Mouse (Mus musculus): ENCODE measurements around the gene Mesp1.

GRCm38 (mm10) chr7:79792635-79793421 lies 760 bp downstream of the Mesp1 start:
- TF ChIP-seq POLR2A (IDR thresholded peaks at IDR 0.05; ENCODE audit: borderline replicate concordance, extremely low read depth, insufficient read depth, insufficient read length, poor library complexity, severe bottlenecking) (no peak), CTCF (IDR thresholded peaks at IDR 0.05; ENCODE audit: borderline replicate concordance, extremely low read depth, insufficient read depth, insufficient read length) (peak; percentile 58; the same call in 1 of the 2 replicates)
